Mouse (Mus musculus) MEL-GATA-1-ER (cell line): ENCODE measurements around the gene Crybg1.
"Not testable (repeated sequence)": the region's sequence is repeated elsewhere in the genome, so short reads cannot be mapped to it uniquely, and the experiment has no call there.

Experiments
- DNase-seq: peaks from one replicate; pipeline ENCODE4 v3.0.0-alpha.2; 2012; ENCODE audit warnings: low read depth; ENCODE audit errors: extremely low read depth

The Crybg1 gene

DNA sequence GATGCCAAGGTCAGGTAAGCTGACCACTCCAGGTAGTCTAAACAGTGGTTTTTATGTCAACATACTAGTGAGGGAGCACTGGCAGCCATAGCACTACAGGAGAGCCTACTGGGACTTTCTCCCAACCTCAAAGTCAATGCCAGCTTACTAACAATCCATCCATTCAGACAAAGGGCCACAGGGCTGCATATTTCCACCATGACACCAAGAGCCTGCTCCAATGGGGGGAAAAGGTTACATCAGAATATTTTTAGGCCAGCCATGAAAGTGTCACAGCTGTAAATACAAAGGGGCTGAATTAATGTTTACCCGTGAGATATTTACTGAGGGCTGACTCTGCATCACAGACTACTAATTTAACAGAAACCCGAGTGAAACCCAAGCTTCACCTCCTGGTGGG is 175.4 kb downstream of the Crybg1 start:
- no peak for DNase-seq

DNA sequence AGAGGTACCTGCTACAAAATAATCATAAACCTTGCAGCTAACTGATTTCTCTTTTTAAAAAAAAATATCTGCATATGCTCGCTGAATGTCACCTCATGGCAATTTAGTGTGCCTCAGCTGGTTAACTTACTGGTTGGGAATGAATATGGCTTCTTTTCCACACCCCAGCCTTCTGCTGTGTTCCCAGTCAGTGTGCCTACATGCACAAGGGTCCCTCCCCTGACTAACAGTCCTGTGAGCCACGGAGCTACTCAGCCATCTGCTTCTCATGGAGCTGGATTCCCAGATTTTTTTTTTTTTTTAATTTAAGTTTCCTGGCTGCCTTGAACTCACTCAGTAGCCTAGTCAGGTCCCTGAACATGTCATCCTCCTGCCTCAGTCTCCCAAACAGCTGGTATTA is 183.7 kb downstream of the Crybg1 start:
- DNase-seq: no peak

DNA sequence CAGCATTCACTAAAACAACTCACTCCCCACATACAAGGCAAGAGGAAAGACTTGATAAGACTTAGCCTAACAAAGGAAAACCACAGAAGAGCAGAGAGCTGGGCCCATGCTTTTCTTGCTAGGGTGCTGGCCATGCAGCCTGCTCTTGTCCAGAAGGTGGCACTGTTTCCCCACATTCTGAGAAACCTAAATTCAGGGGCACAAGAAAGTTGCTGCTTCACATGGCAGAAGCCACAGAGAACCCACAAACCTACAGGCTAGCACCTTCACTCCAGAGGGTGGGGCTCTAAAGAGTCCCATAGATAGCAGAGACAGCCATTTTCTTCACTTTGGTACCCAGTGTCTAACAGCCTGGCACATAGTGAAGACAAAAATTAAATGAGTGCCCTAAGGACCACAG is 194.7 kb downstream of the Crybg1 start:
- peak; percentile 62 for DNase-seq

DNA sequence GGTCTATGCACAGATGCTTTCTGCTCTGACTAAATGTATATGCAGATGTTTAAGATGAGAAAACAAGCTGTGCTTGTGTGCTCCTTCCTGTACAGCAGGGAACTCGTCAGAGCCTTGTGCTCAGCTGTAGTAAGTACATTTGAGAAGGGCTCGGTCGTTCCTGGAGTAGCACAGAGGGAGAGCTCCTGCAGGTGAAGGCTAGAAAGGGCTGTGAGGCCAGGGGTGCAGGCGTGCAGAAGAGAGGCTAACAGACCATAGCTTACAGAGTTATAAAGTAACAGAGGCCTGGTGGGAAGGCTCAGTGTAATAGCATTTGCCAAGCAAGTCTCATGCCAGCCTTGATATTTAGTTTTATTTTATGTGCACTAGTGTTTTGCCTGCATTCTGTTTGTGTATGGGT is 203.2 kb downstream of the Crybg1 start:
- DNase-seq: no peak

DNA sequence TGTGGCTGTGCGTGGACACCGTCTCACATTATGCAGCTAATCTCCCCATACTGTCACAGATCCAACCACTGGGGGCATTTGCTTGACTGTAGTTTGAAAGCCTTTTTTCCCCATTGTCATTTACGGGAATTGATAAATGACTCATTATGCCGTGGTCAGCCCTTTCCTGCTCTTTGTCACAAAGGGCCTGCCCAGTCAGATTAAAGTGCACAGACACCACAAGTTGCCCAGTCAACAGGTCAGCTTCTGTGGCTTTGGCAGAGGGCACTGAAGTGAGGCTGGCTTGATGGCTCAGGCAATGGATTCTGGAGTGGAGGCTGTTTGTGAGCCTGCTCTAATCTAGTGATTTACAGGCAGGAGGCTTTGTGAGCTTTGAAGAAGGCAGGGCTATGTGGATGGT is 204.9 kb downstream of the Crybg1 start:
- DNase-seq: no peak

DNA sequence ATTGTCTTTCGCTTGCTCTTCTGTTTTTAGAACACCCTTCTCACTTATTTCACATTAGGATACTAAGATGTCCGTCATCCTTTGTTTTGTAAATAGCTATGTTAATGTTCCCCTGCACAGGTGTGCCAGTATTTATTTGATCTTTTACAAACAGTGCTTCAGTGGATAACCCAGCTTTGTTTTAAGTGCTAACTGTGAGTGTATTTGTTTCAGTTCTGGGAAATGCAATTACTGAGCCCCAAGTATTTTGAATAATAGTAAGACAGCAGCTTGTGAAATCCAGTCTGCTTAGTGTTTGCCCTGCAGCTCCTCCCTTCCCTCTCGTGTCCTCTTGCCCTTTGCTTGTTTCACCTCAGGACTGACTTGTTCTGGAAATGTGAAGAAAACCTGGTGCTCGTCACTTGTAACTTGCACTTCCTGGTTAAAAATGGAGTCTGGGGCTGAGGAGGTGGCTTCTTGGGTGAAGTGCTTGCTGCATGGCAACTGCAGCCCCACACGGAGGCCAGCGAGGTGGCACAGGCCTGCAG is 209.5 kb downstream of the Crybg1 start:
- no peak for DNase-seq

DNA sequence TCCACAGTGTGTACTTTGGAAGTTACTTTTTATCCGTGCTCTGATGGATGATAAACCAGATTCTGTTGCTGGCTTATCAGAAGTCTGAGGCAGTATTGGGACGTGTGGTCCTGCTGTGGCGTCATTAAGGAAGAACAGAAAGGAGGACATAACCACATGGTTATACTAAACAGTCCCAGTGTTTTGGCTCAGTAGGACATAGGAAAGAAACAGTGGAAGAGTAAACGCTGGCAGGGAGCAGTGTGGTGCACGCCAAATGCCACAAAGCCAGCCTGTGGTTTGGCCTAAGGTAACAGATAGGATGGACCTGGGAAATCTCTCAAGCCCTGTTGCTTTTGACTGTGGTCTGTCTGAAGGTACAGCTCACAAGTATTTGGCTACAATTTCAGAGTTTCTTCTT is 220.1 kb downstream of the Crybg1 start:
- no peak for DNase-seq

DNA sequence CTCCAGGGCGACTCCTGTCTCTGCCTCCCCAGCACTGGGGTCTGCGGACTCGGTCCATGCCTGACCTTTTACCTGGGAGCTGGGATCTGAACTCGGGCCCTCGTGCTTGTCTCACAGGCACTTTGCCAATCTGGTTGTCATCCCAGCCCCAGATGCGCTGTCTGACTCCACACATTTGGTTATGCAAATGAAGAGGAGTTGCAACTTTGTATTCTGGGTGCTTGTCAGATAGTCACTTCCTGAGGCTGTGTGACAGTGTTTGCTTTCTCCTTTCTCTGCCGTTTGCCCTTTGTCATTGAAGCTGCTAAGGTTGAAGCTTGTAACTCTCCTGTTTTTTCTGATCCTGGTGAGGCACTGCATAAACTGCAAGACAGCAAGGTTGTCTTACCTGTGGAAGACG is 220.9 kb downstream of the Crybg1 start:
- DNase-seq: no peak

DNA sequence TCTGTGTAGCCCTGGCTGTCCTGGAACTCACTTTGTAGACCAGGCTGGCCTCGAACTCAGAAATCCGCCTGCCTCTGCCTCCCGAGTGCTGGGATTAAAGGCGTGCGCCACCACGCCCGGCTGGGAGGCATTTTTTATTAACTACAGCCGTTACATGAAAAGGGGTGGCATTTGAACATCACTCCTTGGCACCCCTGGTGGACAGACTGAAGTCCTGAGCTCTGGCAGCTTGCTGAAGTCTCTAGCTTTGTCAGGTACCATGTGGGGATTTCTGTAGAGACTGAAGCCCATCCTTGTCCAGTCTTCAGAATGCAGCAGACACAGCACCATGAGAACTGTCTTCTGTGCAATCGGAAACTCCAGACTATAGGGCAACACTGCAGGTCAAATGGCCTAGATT is 222.9 kb downstream of the Crybg1 start:
- DNase-seq: not testable (repeated sequence)

DNA sequence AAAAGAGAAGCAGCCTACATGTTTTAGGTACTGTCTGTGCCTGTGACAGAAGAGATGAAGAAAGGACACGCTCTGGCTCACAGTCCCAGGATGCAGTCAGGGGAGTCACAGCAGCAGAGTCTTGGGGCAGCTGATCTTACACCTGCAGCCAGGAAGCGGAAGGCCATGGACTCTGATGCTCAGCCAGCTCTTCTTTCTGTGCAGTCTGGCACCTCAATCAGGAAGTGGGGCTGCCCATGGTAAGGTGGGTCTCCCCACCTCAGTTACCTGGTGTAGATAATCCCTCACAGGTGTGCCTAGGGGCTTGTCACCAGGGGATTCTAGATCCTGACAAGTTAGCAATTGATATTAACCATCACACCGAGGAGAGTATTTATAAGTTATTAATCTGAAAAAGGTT is 225.6 kb downstream of the Crybg1 start:
- no peak for DNase-seq

DNA sequence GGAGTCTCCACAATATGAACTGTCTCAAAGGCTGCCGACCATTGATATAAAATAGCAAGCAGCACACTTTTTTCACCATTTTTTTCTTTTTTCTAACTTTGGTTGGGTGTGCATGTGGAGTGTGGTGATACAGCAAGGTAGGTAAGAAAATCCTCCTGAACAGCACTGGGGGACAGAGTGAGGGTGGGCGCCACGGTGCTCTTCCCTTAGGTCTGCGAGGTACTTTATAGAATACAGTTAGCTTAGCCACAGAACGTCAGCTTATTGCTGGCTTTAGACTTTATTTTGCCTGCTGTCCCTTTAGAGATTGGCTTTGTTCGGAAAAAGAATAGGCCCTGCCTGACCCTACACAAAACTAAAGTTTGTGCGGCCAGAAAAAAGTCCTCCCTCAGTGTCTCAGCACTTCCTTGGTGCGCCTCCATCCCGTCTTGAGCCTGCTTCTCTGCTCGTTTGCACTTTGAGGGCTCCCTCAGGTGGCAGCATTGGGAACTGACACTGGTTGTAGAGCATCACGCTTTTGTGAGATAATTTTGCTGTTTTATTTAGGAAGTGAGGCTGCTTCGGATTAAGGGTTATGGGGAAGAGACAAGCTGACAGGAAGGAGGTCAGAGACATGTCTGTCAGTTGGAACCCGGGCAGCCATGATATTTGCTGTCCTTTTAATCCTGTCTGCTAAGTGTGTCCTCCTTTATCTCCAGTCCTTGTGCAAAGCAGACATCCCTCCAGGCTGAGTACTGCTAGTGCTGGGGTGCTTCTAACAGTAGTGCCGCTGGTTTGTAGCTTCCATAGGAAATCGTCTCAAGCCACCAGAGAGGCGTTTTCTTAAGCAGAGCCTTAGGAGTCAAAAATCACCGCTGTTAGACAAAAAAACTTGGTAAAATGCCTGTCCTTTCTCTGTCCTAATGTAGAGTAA is 229.7 kb downstream of the Crybg1 start:
- peak; percentile 77 for DNase-seq

DNA sequence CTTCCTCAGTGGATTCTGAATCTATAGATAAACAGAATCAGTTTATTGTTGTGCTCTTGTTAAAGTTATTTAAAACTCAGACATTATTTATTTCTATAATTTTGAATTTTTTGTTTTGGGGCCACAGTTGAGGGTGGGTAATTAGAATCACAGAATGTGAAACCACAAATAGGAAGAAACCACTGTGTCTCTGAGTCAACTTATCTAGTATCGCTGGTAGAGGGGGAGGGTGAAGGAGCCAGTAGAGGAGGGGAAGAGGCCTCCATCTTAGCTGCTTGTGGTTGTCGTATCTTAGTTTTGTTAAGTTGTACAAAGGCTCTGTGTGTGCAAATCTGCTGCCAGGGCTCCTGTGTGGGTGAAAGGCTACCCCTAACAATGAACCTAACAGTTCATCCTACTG is 231.9 kb downstream of the Crybg1 start:
- no peak for DNase-seq

DNA sequence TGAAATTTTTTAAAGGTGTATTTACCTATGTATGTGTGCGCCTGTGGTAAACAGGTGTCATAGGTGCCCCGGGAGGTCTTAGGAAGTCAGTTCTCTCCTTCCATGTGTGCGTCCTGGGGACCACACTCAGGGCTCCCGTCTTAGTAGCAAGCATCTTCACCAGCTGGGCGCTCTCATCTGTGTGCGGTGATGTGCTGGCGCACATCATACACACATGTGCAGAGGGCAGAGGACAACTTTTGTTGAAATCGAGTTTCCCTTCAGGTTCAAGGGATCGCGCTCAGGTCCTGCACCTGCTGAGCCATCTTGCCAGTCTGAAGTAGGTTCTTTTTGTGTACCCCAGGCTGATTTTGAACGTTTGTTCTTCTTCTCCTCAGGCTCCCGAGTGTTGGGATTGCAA is 232.5 kb downstream of the Crybg1 start:
- no peak for DNase-seq

DNA sequence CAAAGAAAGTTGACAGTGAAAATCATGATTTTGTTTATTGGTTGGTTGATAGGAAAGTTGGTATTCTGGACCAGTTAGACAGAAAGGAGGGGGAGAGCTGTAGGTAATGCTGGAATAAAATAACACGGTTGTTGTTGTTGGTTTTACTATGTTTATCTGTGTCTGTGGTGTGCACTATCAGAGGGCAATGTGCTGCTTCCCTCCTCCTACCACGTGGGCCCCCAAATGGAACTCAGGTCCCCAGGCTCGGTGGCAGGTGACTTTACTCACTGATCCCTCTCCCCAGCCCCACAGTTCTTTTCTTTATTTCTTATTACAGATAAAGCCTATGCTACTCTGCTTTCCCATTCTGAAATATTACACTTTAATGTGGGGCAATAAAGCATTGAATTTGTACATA is 236.4 kb downstream of the Crybg1 start:
- DNase-seq: no peak

DNA sequence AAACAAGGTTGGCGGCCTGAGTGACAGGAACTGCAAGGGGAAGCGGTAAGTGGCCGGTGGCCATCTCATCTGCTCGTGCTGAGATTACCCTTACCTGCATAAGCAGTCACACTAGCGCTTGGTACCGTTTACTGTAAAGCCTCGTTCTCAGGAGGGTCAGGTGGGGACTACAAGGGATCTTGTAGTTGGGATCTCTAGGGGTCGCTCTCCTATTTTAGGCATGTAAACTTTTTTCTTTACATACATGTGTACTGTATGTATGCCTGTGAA is 237.8 kb downstream of the Crybg1 start:
- no peak for DNase-seq

DNA sequence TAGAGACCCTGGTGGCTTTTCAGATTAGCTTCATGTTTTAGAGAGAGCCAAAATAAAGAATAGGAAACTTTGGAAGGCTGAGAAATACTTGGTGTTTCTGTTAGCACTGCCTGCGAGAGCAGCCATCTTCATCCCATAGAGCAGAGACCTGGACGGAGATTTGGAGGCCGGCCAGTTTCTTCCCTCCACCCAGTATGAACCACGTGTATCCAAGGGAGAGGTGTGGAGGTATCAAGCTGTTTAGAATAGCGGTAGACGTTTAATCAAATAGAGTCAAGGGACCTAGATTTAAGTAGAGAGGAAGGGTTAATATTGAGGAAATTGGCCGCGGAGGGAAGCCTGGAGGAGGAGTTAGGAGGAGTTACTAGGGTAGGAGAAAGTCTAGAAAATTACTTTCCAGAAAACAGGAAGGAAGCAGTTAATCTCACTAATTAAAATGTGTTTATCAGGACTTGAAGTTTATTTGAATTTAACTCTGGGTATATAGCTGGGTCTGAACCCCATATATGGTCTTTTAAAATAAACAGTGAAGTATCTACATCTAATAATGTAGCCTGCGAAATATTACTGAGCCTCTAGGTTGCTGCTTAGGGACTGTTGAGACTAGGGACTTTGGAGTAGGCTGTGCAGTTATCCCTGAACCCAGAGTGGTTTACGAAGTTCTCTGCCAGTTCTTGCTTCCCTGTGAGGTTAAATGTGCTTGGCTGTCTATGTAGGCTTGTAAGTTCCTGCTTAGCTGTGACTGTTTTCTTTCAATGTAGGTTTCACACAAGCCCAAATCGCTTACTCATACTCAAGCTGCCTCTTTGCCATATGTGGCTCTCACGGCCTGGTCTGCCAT is 238.4 kb downstream of the Crybg1 start:
- peak; percentile 85 for DNase-seq

DNA sequence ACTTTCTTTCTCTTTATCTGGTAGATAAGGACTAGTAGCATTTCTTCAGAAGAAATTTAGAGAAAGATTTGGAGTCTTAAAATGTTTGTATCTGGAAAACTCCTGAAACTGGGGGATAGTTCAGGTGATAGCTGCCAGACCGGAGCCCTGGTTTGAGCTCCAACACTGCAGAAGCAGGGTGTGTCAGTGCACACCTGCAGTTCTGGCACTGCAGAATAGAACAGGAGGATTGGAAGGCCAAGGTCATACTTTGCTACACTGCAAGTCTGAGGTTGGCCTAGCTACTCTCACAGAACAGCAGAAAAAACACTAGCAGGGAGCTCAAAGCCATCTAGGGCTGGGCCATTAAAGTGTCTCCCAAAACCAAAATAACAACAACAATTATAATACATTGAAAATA is 244.1 kb downstream of the Crybg1 start:
- no peak for DNase-seq

DNA sequence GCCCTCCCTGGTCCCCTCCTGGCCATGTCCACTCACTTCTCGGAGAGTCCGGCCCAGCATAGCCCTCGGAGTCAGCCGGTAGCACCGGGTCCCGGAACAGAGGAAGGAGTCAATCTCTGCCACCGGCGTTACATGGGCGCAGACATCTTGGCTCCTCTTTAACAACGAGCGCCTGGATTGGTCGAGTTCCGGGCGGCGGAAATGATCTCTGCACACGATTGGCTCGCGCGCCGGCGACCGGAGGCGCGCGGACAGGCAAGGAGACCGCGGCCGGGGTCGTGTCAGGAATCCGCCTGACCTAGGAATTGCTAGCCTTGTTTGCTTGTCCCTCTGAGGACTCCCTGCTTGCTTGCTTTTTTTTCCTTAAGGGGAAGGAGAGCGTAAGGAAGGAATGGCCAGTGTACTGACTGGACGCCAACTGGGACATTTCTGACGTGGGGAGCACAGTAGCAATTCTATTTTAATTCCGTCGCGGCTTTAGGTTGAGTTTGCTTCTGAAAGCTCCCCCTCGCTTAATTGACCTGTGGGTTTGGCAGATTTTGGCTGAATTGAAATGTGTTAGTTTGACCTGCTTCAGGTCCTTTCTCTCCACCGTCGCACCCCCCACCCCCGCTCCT is 247.0 kb downstream of the Crybg1 start, which contains the start of the genes Qrsl1 and Rtn4ip1:
TSS of gene Qrsl1 (minus strand) at position 168 of the 617 bp plus-strand sequence.
TSS of gene Rtn4ip1 (plus strand) at position 230 of the 617 bp plus-strand sequence.
- peak; percentile 81 for DNase-seq

DNA sequence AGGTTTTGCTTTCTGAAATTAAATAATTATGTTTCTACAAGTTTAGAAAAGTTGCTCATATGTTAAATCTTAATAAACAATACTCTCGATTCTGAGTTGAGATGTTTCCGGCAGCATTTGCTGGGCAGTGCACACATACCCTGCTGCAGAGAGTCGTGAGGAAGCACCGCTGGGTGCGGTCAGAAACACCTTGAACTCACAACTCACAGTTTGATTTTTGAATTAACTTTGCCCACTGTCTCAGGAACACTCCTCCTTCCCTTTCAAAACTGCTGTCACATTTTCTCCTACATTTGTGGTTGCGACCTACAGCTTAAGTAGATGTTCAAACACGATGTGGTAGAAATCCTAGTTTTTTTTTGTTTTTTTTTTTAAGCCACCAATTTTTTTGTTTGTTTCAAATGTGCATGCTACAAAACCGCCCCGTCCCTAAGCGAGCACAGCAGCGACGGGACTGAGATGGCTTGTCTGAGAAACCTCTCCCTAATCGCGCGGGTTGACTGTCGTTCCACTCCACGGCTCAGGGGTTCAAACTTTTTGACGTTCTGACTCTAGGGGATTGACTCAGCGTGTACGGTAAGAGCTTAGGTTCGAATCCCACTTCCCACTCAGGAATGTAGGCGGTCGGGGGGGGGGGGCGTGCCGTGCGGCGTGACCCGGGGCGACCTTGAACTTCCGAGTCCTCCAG is 247.6 kb downstream of the Crybg1 start:
- DNase-seq: peak; percentile 27
